Mouse (Mus musculus): ENCODE data around the gene Rpl3.

The Rpl3 gene

GRCm38 (mm10) chr15:80035341-80035885, 56.3 kb downstream of the Rpl3 start:
- DNase-seq (ENCODE audit: low read depth, low spot score), result no peak

DNA sequence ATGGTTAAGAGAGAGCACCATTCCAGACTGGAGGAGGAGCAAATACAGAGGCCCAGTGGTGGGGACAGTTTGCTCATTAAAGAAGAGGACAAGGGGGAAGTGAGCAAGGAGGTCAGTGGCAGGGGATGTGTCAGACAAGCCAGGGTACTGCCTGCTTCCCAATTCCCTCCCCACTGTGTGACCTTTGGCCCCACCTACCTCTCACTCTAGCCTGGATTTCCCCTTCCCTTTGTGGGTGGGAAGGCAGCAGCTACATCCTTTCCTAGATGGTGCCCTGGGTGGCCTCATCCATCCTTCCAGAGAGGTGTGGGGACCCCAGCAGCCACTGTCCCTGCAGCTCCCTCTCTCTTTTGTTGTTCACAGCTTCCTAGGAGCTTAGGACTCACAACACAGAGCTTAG, 56.8 kb downstream of the Rpl3 start:
- DNase-seq (ENCODE audit: low read depth, low spot score), result no peak

DNA sequence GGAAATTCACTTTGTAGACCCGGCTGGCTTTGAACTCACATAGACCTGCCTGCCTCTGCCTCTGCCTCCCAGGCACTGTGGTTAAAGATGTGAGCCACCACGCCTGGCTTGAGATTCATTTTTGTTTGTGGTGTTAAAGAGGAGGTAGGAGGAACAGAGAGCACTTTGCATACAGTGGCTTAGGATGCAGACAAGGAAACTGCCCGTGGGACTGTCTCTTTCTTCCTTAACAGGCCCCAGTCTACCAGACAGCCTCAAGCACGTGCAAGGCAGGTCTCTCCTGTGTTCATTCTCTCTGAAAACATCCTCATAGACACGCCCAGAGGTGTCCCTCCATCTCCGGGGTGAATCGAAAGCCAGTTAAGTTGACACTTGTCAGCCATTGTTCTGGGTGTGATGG, 57.3 kb downstream of the Rpl3 start:
- no peak for DNase-seq (ENCODE audit: low read depth, low spot score)

GRCm38 (mm10) chr15:80031133-80031532, 60.5 kb downstream of the Rpl3 start:
- no peak for DNase-seq (ENCODE audit: low read depth, low spot score)

DNA sequence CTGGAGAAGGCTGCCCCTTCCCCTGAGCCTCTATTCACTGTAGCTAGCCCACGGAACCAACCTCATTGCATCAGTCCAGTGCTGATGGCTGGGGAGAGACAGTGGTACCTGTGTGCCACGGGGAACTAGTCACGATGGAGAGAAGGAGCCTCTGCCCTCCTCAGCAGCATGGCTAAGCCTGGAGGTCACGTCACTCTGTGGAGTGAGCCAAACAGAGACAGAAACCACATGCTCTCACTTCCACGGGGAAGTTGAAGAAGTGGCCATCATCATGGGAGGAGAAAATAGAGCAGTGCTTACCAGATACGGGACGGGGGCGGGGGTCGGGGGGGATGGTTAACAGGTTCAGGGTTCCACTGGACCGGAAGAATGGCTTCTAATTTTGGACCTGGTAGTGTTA, 61.3 kb downstream of the Rpl3 start:
- DNase-seq (ENCODE audit: low read depth, low spot score), result no peak

DNA sequence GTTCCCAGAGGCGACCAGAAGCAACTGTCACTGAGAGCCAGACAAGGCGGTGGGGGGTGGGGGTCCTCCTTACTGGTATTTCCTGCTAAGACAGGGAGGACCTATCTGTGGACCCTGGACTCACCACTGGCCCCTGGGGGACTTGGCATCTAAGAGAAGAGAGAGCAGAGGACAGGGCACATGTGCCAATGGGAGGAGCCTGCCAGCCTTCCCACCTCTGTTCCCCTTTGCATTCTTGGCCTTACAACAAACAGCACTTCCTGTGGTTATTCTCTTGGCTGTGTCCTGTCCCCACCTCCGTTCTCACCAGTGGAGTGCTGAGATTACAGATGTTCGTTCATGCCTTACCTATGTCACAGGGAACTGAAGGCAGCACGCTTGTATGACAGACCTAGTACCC, 62.8 kb downstream of the Rpl3 start:
- DNase-seq (ENCODE audit: low read depth, low spot score), result no peak

All from retina, postnatal 7 days (tissue).